Mouse (Mus musculus) heart, postnatal 25 days (tissue): ENCODE measurements around the gene Fhl1. TPM values are rescaled to one million over a fixed set of nuclear protein-coding genes. Genes with fewer than 3 reads are reported as not detected.

Experiments
- DNase-seq: peaks from one replicate; pipeline ENCODE4 v3.0.0; 2022; ENCODE audit warnings: low spot score
- intact Hi-C: fragments of 180-260 bp; cut with DNase I; formaldehyde crosslinking; loops from one replicate; pipeline ENCODE4 v1.15.1; 2025
- total RNA-seq, 2 experiments: library from RNA; stranded (reverse); gene quantifications; 2 replicates each; pipeline ENCODE4 v1.2.3; 2021

Fhl1 gene
- total RNA-seq = 100 to 1,000 TPM; 114 to 123 TPM

- DNase-seq = peak; percentile 64
- intact Hi-C loops = loop anchor here (5.0 kb wide), 1 partner anchor 79 kb away; no protein-coding TSS in a partner anchor
Measured at GRCm38 (mm10) chrX:56731306-56732201, at the start of gene Fhl1. Fhl1 (plus strand) TSS chrX:56731787.

GRCm38 (mm10) chrX:56682156-56682720 is 49.3 kb upstream of the Fhl1 start:
- intact Hi-C loops = no loop called here
- DNase-seq = no peak

- intact Hi-C loops = no loop called here
- peak; percentile 26 for DNase-seq
Measured at GRCm38 (mm10) chrX:56683521-56683920, 48.1 kb upstream of the Fhl1 start.

- intact Hi-C loops = no loop called here
- DNase-seq = no peak
Measured at GRCm38 (mm10) chrX:56692554-56692953, 39.0 kb upstream of the Fhl1 start.

- intact Hi-C loops = no loop called here
- no peak for DNase-seq
Measured at GRCm38 (mm10) chrX:56694539-56694938, 37.0 kb upstream of the Fhl1 start.

GRCm38 (mm10) chrX:56697199-56697780 is 34.3 kb upstream of the Fhl1 start:
- DNase-seq = no peak
- intact Hi-C loops = no loop called here

- no peak for DNase-seq
- intact Hi-C loops = no loop called here
Measured at GRCm38 (mm10) chrX:56697886-56698285, 33.7 kb upstream of the Fhl1 start.

- intact Hi-C loops = no loop called here
Measured at GRCm38 (mm10) chrX:56701261-56701660, 30.3 kb upstream of the Fhl1 start.

GRCm38 (mm10) chrX:56703965-56704562 is 27.5 kb upstream of the Fhl1 start:
- intact Hi-C loops = no loop called here
- DNase-seq = no peak

More at GRCm38 (mm10) chrX:56701261-56701660, 30.3 kb upstream of the Fhl1 start:
- DNase-seq = no peak

GRCm38 (mm10) chrX:56708592-56709370 is 22.8 kb upstream of the Fhl1 start:
- intact Hi-C loops = no loop called here
- DNase-seq = no peak

GRCm38 (mm10) chrX:56710522-56710921 is 21.1 kb upstream of the Fhl1 start:
- DNase-seq = no peak
- intact Hi-C loops = no loop called here

- DNase-seq = no peak
- intact Hi-C loops = no loop called here
Measured at GRCm38 (mm10) chrX:56712666-56713065, 18.9 kb upstream of the Fhl1 start.

- intact Hi-C loops = no loop called here
- DNase-seq = no peak
Measured at GRCm38 (mm10) chrX:56722559-56722958, 9.0 kb upstream of the Fhl1 start.

- intact Hi-C loops = loop anchor here (5.0 kb wide), 1 partner anchor 59 kb away; no protein-coding TSS in a partner anchor
- no peak for DNase-seq
Measured at GRCm38 (mm10) chrX:56728507-56728906, 3.1 kb upstream of the Fhl1 start.

- no peak for DNase-seq
- intact Hi-C loops = loop anchor here (5.0 kb wide), 1 partner anchor 79 kb away; no protein-coding TSS in a partner anchor
Measured at GRCm38 (mm10) chrX:56730828-56731305, 720 bp upstream of the Fhl1 start.

GRCm38 (mm10) chrX:56732401-56732800 is 814 bp downstream of the Fhl1 start:
- intact Hi-C loops = loop anchor here (5.0 kb wide), 1 partner anchor 80 kb away; no protein-coding TSS in a partner anchor
- DNase-seq = no peak

- intact Hi-C loops = loop anchor here (5.0 kb wide), 1 partner anchor 82 kb away; no protein-coding TSS in a partner anchor
- no peak for DNase-seq
Measured at GRCm38 (mm10) chrX:56734436-56734835, 2.8 kb downstream of the Fhl1 start.

- no peak for DNase-seq
- intact Hi-C loops = no loop called here
Measured at GRCm38 (mm10) chrX:56736226-56736625, 4.6 kb downstream of the Fhl1 start.

GRCm38 (mm10) chrX:56737848-56738554 is 6.4 kb downstream of the Fhl1 start:
- DNase-seq = no peak
- intact Hi-C loops = no loop called here
